Mouse (Mus musculus): Measurements from ENCODE around the gene Hspa12a. TPM values are rescaled to one million over a fixed set of nuclear protein-coding genes. Genes with fewer than 3 reads are reported as not detected.

Hspa12a gene
- polyA plus RNA-seq, 1 experiment from 2014 or later: 4.8 TPM

GRCm38 (mm10) chr19:58832988-58833387 lies 110.5 kb downstream of the Hspa12a start:
- H3K4me3 ChIP-seq (ENCODE audit: low read depth, low read length): no peak overlapping the region
- H3K36me3 ChIP-seq (ENCODE audit: control insufficient read depth, insufficient read depth, low read length): no peaks in the 10 kb centered on the region
- no peak overlapping the region for H3K27ac ChIP-seq (ENCODE audit: low read depth)
- no peak for ATAC-seq (replicated peaks; ENCODE audit: low FRiP score, low TSS enrichment, low read depth)
- WGBS: 79% methylated on average over 2 of the region's 2 CpGs
- no peak for DNase-seq (ENCODE audit: low spot score)
- H3K4me2 ChIP-seq (ENCODE audit: low read length): no peak overlapping the region
- peaks cover 6% of the 10 kb centered on the region; the same call in 1 of the 2 replicates for H3K4me1 ChIP-seq (replicated peaks; ENCODE audit: control insufficient read depth, insufficient read depth, low read length)
- no peak overlapping the region for H3K9ac ChIP-seq (ENCODE audit: low read length)
- H3K9me3 ChIP-seq (ENCODE audit: control insufficient read depth, low read length): no peaks in the 10 kb centered on the region
- H3K27me3 ChIP-seq (replicated peaks; ENCODE audit: control insufficient read depth, insufficient read depth, low read length): no peaks in the 10 kb centered on the region

GRCm38 (mm10) chr19:58831280-58831922 lies 112.1 kb downstream of the Hspa12a start:
- H3K4me3 ChIP-seq (ENCODE audit: low read depth, low read length): no peak overlapping the region
- H3K27me3 ChIP-seq (replicated peaks; ENCODE audit: control insufficient read depth, insufficient read depth, low read length): no peaks in the 10 kb centered on the region
- no peak overlapping the region for H3K27ac ChIP-seq (ENCODE audit: low read depth)
- H3K36me3 ChIP-seq (ENCODE audit: control insufficient read depth, insufficient read depth, low read length): no peaks in the 10 kb centered on the region
- no peak overlapping the region for H3K9ac ChIP-seq (ENCODE audit: low read length)
- H3K9me3 ChIP-seq (ENCODE audit: control insufficient read depth, low read length): no peaks in the 10 kb centered on the region
- WGBS: 92% methylated on average over 9 of the region's 9 CpGs
- H3K4me2 ChIP-seq (ENCODE audit: low read length): no peak overlapping the region
- DNase-seq (ENCODE audit: low spot score) (no peak), ATAC-seq (replicated peaks; ENCODE audit: low FRiP score, low TSS enrichment, low read depth) (no peak)
- H3K4me1 ChIP-seq (replicated peaks; ENCODE audit: control insufficient read depth, insufficient read depth, low read length): peaks cover 6% of the 10 kb centered on the region; the same call in 1 of the 2 replicates

- Histone ChIP-seq H3K27me3 (replicated peaks; ENCODE audit: control insufficient read depth, insufficient read depth, low read length) (no peaks in the 10 kb centered on the region), H3K4me3 (ENCODE audit: low read depth, low read length) (no peak overlapping the region), H3K9ac (ENCODE audit: low read length) (no peak overlapping the region), H3K9me3 (ENCODE audit: control insufficient read depth, low read length) (no peaks in the 10 kb centered on the region), H3K27ac (ENCODE audit: low read depth) (no peak overlapping the region), H3K36me3 (ENCODE audit: control insufficient read depth, insufficient read depth, low read length) (no peaks in the 10 kb centered on the region), H3K4me2 (ENCODE audit: low read length) (no peak overlapping the region), H3K4me1 (replicated peaks; ENCODE audit: control insufficient read depth, insufficient read depth, low read length) (peaks cover 6% of the 10 kb centered on the region; the same call in 1 of the 2 replicates)
- ATAC-seq (replicated peaks; ENCODE audit: low FRiP score, low TSS enrichment, low read depth): no peak
- no peak for DNase-seq (ENCODE audit: low spot score)
- WGBS: 88% methylated on average over 7 of the region's 7 CpGs
Measured at GRCm38 (mm10) chr19:58830182-58830581, 113.3 kb downstream of the Hspa12a start.

- Histone ChIP-seq H3K4me3 (ENCODE audit: low read depth, low read length) (no peak overlapping the region), H3K27me3 (replicated peaks; ENCODE audit: control insufficient read depth, insufficient read depth, low read length) (no peaks in the 10 kb centered on the region), H3K27ac (ENCODE audit: low read depth) (no peak overlapping the region), H3K9me3 (ENCODE audit: control insufficient read depth, low read length) (no peaks in the 10 kb centered on the region), H3K36me3 (ENCODE audit: control insufficient read depth, insufficient read depth, low read length) (no peaks in the 10 kb centered on the region), H3K4me1 (replicated peaks; ENCODE audit: control insufficient read depth, insufficient read depth, low read length) (peaks cover 6% of the 10 kb centered on the region; the same call in 1 of the 2 replicates), H3K9ac (ENCODE audit: low read length) (no peak overlapping the region), H3K4me2 (ENCODE audit: low read length) (no peak overlapping the region)
- DNase-seq (ENCODE audit: low spot score): no peak
- ATAC-seq (replicated peaks; ENCODE audit: low FRiP score, low TSS enrichment, low read depth): no peak
- 89% methylated on average over 5 of the region's 5 CpGs for WGBS
Measured at GRCm38 (mm10) chr19:58829575-58829974, 113.9 kb downstream of the Hspa12a start.

DNA sequence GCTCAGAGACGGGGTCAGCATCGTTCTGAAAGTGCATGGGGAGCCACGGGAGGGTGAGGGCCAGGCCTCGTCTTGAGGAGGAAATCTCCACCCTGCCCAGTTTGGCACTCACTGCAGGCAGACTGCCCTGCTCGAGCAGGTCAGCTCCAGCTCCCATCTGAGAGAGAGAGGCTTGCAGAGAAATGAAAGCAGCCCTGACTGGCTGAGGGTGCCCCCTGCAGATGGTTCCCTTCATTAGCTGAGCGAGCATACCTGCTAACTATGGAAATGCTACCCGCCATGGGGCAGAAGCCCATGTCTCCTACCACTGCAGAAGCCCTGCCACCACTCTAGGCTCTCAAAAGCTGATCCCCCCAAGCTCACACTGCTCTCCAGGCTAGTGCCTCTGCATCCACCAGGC lies 115.8 kb downstream of the Hspa12a start:
- 65% methylated on average over 7 of the region's 7 CpGs for WGBS
- no peak for DNase-seq (ENCODE audit: low spot score)

GRCm38 (mm10) chr19:58824316-58824715 lies 119.1 kb downstream of the Hspa12a start:
- H3K4me2 ChIP-seq (ENCODE audit: low read length): no peak overlapping the region
- no peak overlapping the region for H3K4me3 ChIP-seq (ENCODE audit: low read depth, low read length)
- WGBS: 76% methylated on average over 1 of the region's 1 CpGs
- DNase-seq (ENCODE audit: low spot score) (no peak), ATAC-seq (replicated peaks; ENCODE audit: low FRiP score, low TSS enrichment, low read depth) (no peak)
- H3K4me1 ChIP-seq (replicated peaks; ENCODE audit: control insufficient read depth, insufficient read depth, low read length): no peaks in the 10 kb centered on the region
- no peak overlapping the region for H3K27ac ChIP-seq (ENCODE audit: low read depth)
- no peak overlapping the region for H3K9ac ChIP-seq (ENCODE audit: low read length)
- no peaks in the 10 kb centered on the region for H3K9me3 ChIP-seq (ENCODE audit: control insufficient read depth, low read length)
- H3K36me3 ChIP-seq (ENCODE audit: control insufficient read depth, insufficient read depth, low read length): no peaks in the 10 kb centered on the region
- H3K27me3 ChIP-seq (replicated peaks; ENCODE audit: control insufficient read depth, insufficient read depth, low read length): no peaks in the 10 kb centered on the region

More for the DNA sequence above, 115.8 kb downstream of the Hspa12a start:
- ATAC-seq (replicated peaks; ENCODE audit: low FRiP score, low TSS enrichment, low read depth): no peak
- Histone ChIP-seq H3K4me1 (replicated peaks; ENCODE audit: control insufficient read depth, insufficient read depth, low read length) (peaks cover 6% of the 10 kb centered on the region; the same call in 1 of the 2 replicates), H3K4me3 (ENCODE audit: low read depth, low read length) (no peak overlapping the region), H3K36me3 (ENCODE audit: control insufficient read depth, insufficient read depth, low read length) (no peaks in the 10 kb centered on the region), H3K27me3 (replicated peaks; ENCODE audit: control insufficient read depth, insufficient read depth, low read length) (no peaks in the 10 kb centered on the region), H3K4me2 (ENCODE audit: low read length) (no peak overlapping the region), H3K27ac (ENCODE audit: low read depth) (no peak overlapping the region), H3K9me3 (ENCODE audit: control insufficient read depth, low read length) (no peaks in the 10 kb centered on the region), H3K9ac (ENCODE audit: low read length) (no peak overlapping the region)

DNA sequence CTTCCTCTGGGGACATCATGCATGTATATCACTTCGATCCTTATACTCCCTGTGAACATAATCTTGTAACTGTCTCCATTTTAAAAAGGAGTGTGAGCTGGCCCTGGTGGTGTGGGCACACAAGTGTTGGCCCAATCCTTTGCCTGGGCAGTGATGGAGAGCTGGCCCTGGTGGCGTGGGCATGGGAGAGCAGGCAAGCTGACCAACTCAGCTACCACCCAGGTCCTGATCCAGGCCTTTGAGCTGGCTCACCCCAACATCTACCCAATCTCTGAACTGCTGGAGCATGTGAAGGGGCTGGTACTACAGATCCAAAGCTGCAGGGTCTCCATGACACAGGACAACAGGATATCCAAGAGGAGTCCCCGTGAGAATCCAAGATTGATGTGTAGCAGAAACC lies 120.2 kb downstream of the Hspa12a start:
- Histone ChIP-seq H3K36me3 (ENCODE audit: control insufficient read depth, insufficient read depth, low read length) (no peaks in the 10 kb centered on the region), H3K4me2 (ENCODE audit: low read length) (no peak overlapping the region), H3K9ac (ENCODE audit: low read length) (no peak overlapping the region), H3K27ac (ENCODE audit: low read depth) (no peak overlapping the region), H3K4me3 (ENCODE audit: low read depth, low read length) (no peak overlapping the region), H3K9me3 (ENCODE audit: control insufficient read depth, low read length) (no peaks in the 10 kb centered on the region), H3K27me3 (replicated peaks; ENCODE audit: control insufficient read depth, insufficient read depth, low read length) (no peaks in the 10 kb centered on the region), H3K4me1 (replicated peaks; ENCODE audit: control insufficient read depth, insufficient read depth, low read length) (no peaks in the 10 kb centered on the region)
- DNase-seq (ENCODE audit: low spot score) (no peak), ATAC-seq (replicated peaks; ENCODE audit: low FRiP score, low TSS enrichment, low read depth) (no peak)
- WGBS: 74% methylated on average over 3 of the region's 3 CpGs

GRCm38 (mm10) chr19:58822454-58823200 lies 120.8 kb downstream of the Hspa12a start:
- DNase-seq (ENCODE audit: low spot score) (no peak), ATAC-seq (replicated peaks; ENCODE audit: low FRiP score, low TSS enrichment, low read depth) (no peak)
- Histone ChIP-seq H3K27ac (ENCODE audit: low read depth) (no peak overlapping the region), H3K4me1 (replicated peaks; ENCODE audit: control insufficient read depth, insufficient read depth, low read length) (no peaks in the 10 kb centered on the region), H3K36me3 (ENCODE audit: control insufficient read depth, insufficient read depth, low read length) (no peaks in the 10 kb centered on the region), H3K27me3 (replicated peaks; ENCODE audit: control insufficient read depth, insufficient read depth, low read length) (no peaks in the 10 kb centered on the region), H3K4me3 (ENCODE audit: low read depth, low read length) (no peak overlapping the region), H3K9ac (ENCODE audit: low read length) (no peak overlapping the region), H3K4me2 (ENCODE audit: low read length) (no peak overlapping the region), H3K9me3 (ENCODE audit: control insufficient read depth, low read length) (no peaks in the 10 kb centered on the region)
- WGBS: 64% methylated on average over 20 of the region's 20 CpGs

Measured in intestine, embryonic 14.5 days (tissue).